Mouse (Mus musculus) Patski (cell line): ENCODE measurements around the gene Rapgef1. TPM values are rescaled to one million over a fixed set of nuclear protein-coding genes. Genes with fewer than 3 reads are reported as not detected.
A peak's percentile ranks its signal among the peaks of the same experiment; 100 is the strongest.

Experiments used
- ATAC-seq: fragments of 100-300 bp; one replicate; pipeline ENCODE4 v1.8.0; 2021
- CTCF ChIA-PET: fragments of 350-600 bp; sonication (Branson Sonifier 250); formaldehyde crosslinking; loops from one replicate; lab custom pipeline; 2022; ENCODE audit warnings: inconsistent platforms; lab: Charles Lee
- POLR2A ChIA-PET: fragments of 350-600 bp; sonication (Branson Sonifier 250); formaldehyde crosslinking; loops from one replicate; lab custom pipeline; 2022; ENCODE audit warnings: antibody characterized with exemption, inconsistent platforms; lab: Charles Lee
- DNase-seq: peaks from one replicate; pipeline ENCODE4 v3.0.0-alpha.2; 2011; ENCODE audit warnings: low read depth, low spot score
- H3K27me3 ChIP-seq: fragments of 371-371 bp; one replicate; pipeline ENCODE4 v1.5.1; 2021
- CTCF ChIP-seq: fragments of 100-300 bp; IDR thresholded peaks from one replicate; pipeline ENCODE4 v1.5.1; 2021
- in situ Hi-C: fragments of 300-500 bp; cut with MboI; formaldehyde crosslinking; loops from 3 replicates; pipeline ENCODE4 v1.11.1; 2018; ENCODE audit warnings: low pct_unique_long_range_greater_than_20kb, mixed read lengths
- polyA plus RNA-seq: library from polyadenylated mRNA; unstranded; gene quantifications from one replicate; pipeline ENCODE4 v1.2.3, GENCODE M21; 2021

Gene Rapgef1
- polyA plus RNA-seq, 1 experiment from 2014 or later = 45.4 TPM

DNA sequence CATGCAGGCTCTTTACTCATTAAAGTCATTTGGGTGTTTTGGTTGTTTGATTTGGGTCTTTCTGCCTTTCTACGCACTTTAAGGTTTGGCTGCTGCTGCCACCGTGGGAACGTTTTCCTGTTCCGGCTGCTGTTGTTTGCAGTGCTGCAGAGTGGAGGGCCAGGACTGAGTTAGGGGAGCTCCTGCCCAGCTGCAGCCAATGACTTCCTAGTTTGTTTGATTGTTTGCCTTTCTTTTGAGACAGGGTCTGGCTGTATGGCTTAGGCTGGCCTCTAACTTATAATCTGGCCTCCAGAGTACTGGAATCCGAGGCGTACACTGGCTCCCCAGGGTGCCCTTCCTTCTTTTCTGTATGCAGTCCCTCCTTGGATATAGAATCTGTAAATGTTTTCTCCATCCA is 57.0 kb downstream of the Rapgef1 start:
- no peak for ATAC-seq
- no peak for TF ChIP-seq CTCF
- in situ Hi-C loops = loop anchor here (10.0 kb wide), 1 partner anchor 62 kb away; the partner anchor contains the start of gene Rapgef1
- POLR2A ChIA-PET = interaction anchor here (0.5 kb wide), 1 partner anchor 288 kb away, joined by 3 read pairs; no protein-coding TSS in a partner anchor
- CTCF ChIA-PET = interaction anchor here (1.0 to 2.6 kb wide), 2 partner anchors 15 to 58 kb away, joined by 3 to 8 read pairs; partner anchors contain the start of gene Rapgef1
- no peaks in the 10 kb centered on the region for H3K27me3 ChIP-seq
- no peak for DNase-seq

DNA sequence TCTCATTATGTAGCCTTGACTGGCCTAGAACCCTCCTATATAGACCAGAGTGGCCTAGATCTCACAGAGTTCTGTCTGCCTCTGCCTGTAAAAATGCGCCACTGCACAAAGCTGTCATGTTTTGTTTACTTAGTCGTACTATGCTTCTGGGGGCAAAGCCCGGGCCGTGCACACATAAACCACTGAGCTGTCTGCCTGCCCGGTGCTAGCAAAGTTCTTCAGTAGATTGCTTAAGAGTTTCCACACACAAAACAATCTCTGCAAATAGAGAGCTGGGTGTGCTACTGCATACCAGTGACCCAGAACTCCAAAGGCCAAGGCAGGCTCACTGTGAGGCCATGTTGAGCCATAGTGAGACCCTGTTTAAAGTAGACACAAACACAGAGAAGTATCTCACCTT is 58.3 kb downstream of the Rapgef1 start:
- POLR2A ChIA-PET = no interaction called here
- in situ Hi-C loops = loop anchor here (10.0 kb wide), 1 partner anchor 63 kb away; the partner anchor contains the start of gene Rapgef1
- no peaks in the 10 kb centered on the region for H3K27me3 ChIP-seq
- ATAC-seq = no peak
- DNase-seq = no peak
- CTCF ChIA-PET = interaction anchor here (0.9 to 2.6 kb wide), 2 partner anchors 14 to 59 kb away, joined by 3 to 8 read pairs; partner anchors contain the start of gene Rapgef1
- TF ChIP-seq CTCF = no peak

DNA sequence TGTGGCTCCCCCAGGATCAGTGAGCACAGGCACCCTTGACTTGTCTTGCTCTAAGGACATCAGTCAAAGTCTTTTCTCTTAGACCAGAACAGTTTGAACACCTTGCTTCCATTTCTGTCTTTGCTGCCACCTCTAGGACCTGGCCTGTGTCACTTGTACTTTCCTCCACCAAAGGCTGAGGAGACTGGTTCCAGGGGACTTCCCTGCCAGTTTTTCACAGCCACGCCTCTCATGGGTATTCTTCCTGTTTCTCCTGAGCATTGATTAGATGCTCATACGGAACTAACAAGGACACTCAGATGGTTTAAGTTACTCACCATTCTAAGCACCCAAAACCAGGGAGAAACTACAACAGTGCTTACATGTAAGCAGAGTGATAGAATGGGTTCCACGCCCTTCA is 59.0 kb downstream of the Rapgef1 start:
- ChIA-PET POLR2A (no interaction called here), CTCF (interaction anchor here (0.9 to 2.6 kb wide), 2 partner anchors 13 to 60 kb away, joined by 3 to 8 read pairs; partner anchors contain the start of gene Rapgef1)
- no peak for TF ChIP-seq CTCF
- DNase-seq (no peak), ATAC-seq (no peak)
- no peaks in the 10 kb centered on the region for H3K27me3 ChIP-seq
- in situ Hi-C loops = loop anchor here (10.0 kb wide), 1 partner anchor 64 kb away; the partner anchor contains the start of gene Rapgef1

DNA sequence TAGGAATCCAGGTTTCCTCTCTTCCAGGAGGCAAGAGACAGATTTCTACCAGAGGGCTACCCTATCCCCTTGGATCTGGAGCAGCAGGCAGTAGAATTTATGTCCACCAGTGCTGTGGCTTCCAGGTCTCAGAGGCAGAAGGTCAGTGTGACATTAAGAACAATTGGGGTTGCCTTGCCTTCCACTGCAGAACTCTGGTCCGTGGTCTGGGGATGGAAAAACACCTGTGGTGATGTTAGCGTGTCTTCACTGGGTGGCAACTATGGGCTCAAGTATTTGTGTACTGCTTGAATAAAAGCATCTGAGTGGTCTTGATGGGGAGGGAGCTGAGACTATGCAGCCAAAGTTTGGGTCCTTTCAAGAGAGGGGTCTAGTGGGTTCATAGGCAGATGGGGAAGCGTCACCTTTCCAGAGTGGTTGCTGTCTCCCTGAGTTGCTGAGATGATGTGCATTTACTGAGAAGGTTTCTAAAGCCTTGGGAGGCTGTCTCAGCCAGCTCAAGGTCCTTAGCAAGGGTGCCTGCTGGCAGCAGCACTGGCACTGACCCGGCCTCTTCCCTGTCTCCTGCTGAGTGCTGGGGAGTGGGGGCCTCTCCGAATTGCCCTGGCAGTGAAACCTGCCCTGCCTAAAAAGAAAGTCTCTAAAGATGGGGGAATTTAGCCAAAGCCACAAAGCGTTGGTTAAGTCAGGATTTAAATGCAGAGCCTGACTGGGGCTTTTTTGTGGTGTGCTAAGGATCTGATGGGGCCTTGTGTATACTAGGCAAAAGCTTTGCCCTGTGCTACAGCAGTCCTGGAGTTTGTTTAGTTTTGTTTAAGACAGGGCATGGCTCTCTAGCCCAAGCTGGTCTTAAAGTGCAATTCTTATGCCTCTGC is 60.4 kb downstream of the Rapgef1 start:
- in situ Hi-C loops = loop anchor here (10.0 kb wide), 1 partner anchor 65 kb away; the partner anchor contains the start of gene Rapgef1
- ATAC-seq = no peak
- ChIA-PET POLR2A (interaction anchor here (0.6 kb wide), 1 partner anchor 29 kb away, joined by 3 read pairs; no protein-coding TSS in a partner anchor), CTCF (interaction anchor here (1.2 to 1.5 kb wide), 2 partner anchors 9 to 65 kb away, joined by 3 read pairs; no protein-coding TSS in a partner anchor)
- no peaks in the 10 kb centered on the region for H3K27me3 ChIP-seq
- TF ChIP-seq CTCF = no peak
- DNase-seq = no peak

DNA sequence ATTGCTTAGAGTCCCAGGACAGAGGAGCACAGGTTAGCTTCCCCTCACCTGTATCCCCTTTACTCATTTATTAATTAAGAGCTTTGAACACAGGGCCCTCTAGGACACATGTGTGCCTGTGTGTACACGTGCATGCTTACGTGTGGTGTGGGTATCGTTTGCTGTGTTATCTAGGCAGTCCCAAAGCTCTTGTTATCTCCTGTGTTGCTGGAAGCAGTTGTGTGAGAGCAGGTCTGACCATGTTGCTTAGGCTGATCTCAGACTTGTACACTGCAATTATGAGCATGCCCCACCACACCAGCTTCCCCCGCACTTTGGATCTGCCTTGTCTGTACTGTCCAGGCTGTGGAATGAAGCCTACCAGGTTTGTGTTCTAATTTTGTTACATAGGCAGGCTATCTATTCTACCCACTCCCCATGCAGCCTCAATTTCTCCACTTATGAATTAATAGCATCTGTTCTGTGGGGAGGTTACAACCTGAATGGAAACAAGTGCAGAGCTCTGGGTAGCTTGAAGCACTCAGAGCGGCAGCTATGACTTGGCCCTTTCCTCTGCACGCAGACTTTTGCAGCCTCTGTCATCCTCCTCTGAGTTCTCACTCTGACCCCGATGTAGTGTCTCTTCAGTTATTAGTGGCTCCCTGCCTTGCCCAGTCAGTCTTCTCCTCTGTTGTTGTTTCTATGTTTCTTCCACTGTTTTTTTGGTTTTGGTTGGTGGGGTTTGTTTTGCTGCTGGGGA is 63.9 kb downstream of the Rapgef1 start:
- DNase-seq (no peak), ATAC-seq (no peak)
- in situ Hi-C loops = no loop called here
- POLR2A ChIA-PET = no interaction called here
- no peaks in the 10 kb centered on the region for H3K27me3 ChIP-seq
- TF ChIP-seq CTCF = no peak
- CTCF ChIA-PET = interaction anchor here (1.0 to 1.8 kb wide), 4 partner anchors 8 to 65 kb away, joined by 3 to 4 read pairs (median 4); no protein-coding TSS in a partner anchor

DNA sequence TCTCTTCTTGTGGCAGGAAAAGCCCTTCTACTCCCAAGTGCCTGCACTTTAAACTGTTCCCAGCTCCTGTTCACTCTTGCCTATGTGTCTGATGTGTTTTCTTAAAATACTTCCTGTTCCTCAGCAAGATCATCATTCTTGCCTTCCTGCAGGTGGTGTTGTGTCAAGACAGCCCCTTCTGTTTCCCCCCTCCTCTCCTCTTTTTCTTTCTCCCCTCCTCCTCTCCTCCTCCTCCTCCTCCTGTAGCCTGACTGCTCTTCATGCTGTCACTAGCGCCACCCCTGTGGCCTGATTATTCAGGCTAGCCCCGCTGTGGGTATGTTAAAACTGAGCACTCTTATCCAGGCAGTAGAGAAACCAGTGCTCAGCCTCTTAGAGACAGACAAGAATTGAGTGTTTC is 65.0 kb downstream of the Rapgef1 start:
- in situ Hi-C loops = no loop called here
- POLR2A ChIA-PET = no interaction called here
- H3K27me3 ChIP-seq = no peaks in the 10 kb centered on the region
- DNase-seq (no peak), ATAC-seq (no peak)
- TF ChIP-seq CTCF = no peak
- CTCF ChIA-PET = no interaction called here

DNA sequence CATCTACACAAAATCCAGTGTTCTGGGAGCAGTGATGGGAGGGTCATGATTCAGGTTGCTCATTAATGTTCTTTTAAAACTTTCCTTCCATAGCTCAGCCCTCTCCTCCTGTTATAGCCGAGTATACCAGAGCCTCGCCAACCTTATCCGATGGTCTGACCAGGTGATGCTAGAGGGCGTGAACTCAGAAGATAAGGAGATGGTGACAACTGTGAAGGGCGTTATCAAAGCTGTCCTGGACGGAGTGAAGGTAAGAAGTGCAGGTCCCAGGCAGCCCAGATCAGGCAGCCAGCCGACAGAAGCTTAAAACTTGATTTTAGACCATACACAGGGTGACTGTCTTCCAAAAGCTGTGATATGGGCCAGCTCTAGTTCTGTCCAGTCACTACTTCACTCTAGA is 69.5 kb downstream of the Rapgef1 start:
- no peak for ATAC-seq
- no peak for DNase-seq

DNA sequence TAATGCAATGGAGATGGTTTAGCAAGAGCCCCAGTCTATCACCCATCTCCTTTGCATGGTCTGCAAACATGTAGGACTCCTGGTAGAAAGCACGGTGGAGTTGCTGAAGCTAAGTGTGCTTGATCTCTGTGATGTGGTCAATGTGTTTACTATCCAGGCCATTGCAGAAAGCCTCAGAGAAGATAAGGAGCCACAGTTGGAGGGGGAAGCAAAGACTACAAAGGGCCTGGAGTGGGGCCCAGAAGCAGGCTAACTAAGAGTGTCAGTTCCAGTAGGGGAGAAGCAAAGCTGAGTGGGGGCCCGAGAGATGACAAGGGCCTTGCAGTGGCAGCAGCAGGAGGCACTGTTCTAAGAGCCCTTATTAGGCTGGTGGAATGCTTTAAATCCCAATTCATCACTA is 70.0 kb downstream of the Rapgef1 start:
- ATAC-seq (no peak), DNase-seq (no peak)
- TF ChIP-seq CTCF = no peak
- CTCF ChIA-PET = no interaction called here
- POLR2A ChIA-PET = no interaction called here
- in situ Hi-C loops = no loop called here
- no peaks in the 10 kb centered on the region for H3K27me3 ChIP-seq

More for the DNA sequence above, 69.5 kb downstream of the Rapgef1 start:
- in situ Hi-C loops = no loop called here
- no peak for TF ChIP-seq CTCF
- ChIA-PET POLR2A (no interaction called here), CTCF (no interaction called here)
- H3K27me3 ChIP-seq = no peaks in the 10 kb centered on the region

DNA sequence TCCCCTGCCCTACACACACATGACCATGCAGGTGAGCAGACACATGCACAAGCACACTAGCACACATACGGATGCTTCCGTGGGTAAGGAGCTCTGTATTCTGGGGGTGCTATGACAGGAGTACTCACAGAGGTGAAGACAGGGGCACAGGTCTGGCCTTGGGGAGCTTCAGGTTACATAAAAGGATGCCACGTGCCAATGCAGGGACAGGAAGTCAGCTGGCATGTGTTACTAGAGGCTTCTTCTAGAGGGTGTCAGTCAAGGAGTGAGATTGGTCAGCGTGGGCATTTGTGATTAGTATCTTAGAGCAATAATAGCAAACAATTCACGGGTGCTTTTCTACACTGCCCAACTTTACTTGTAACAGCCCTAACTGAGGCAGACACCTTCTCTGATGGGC is 71.5 kb downstream of the Rapgef1 start:
- H3K27me3 ChIP-seq = no peaks in the 10 kb centered on the region
- ATAC-seq (no peak), DNase-seq (no peak)
- ChIA-PET POLR2A (interaction anchor here (0.6 to 1.9 kb wide), 4 partner anchors 17 to 72 kb away, joined by 3 to 5 read pairs (median 4); partner anchors contain the start of gene Rapgef1), CTCF (interaction anchor here (1.1 to 3.4 kb wide), 14 partner anchors 9 to 73 kb away, joined by 3 to 23 read pairs (median 4); partner anchors contain the start of gene Rapgef1)
- TF ChIP-seq CTCF = no peak
- in situ Hi-C loops = no loop called here

DNA sequence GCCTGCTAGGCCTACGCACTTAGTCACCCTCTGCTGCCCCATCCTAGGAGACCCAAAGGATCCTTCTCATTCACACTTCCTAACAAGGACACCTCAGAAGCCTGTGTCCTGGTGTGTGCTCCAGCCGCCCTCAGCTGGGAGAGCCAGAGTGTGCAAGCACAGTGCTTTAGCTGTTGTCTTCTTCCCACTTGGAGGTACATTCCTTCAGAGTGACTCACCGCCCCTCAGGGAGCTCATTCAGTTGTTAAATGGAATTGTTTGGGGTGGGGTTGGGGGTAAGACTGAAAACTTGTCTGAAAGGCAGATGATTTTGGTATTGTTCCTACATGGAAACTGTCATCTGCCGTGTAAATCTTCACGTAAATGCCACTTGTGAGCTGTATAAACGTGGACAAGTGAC is 72.0 kb downstream of the Rapgef1 start:
- POLR2A ChIA-PET = interaction anchor here (0.6 to 1.9 kb wide), 4 partner anchors 17 to 72 kb away, joined by 3 to 5 read pairs (median 4); partner anchors contain the start of gene Rapgef1
- no peak for TF ChIP-seq CTCF

More for the DNA sequence above, 72.0 kb downstream of the Rapgef1 start:
- H3K27me3 ChIP-seq = no peaks in the 10 kb centered on the region
- CTCF ChIA-PET = interaction anchor here (0.7 to 3.4 kb wide), 17 partner anchors 9 to 73 kb away, joined by 3 to 23 read pairs (median 4); partner anchors contain the start of gene Rapgef1
- in situ Hi-C loops = no loop called here
- peak; percentile 88 for ATAC-seq
- DNase-seq = peak; percentile 90
